Mouse (Mus musculus) heart, embryonic 12.5 days (tissue): ENCODE data around the gene Sept7. TPM values are rescaled to one million over a fixed set of nuclear protein-coding genes. Genes with fewer than 3 reads are reported as not detected.
"Not testable (repeated sequence)": the region's sequence is repeated elsewhere in the genome, so short reads cannot be mapped to it uniquely, and the experiment has no call there.

Source experiments
- ATAC-seq: fragments of 200-750 bp; cut with Nextera tagmentation; 2 replicates; pipeline ENCODE4 v1.8.0; 2017; ENCODE audit warnings: moderate TSS enrichment, moderate library complexity; ENCODE audit not compliant: insufficient number of reproducible peaks, low FRiP score
- H3K27ac ChIP-seq: fragments of 300-500 bp; sonication (generic); 2 replicates; pipeline ENCODE4 v1.5.1; 2016; ENCODE audit warnings: mild to moderate bottlenecking, moderate library complexity; ENCODE audit not compliant: poor library complexity, severe bottlenecking
- H3K27me3 ChIP-seq: fragments of 300-500 bp; sonication (generic); replicated peaks from 2 replicates; pipeline ENCODE4 v1.6.1; 2016; ENCODE audit warnings: mild to moderate bottlenecking, moderate library complexity
- H3K36me3 ChIP-seq: fragments of 300-500 bp; sonication (generic); 2 replicates; pipeline ENCODE4 v1.6.1; 2016; ENCODE audit warnings: mild to moderate bottlenecking, moderate library complexity
- H3K4me1 ChIP-seq: fragments of 300-500 bp; sonication (generic); replicated peaks from 2 replicates; pipeline ENCODE4 v1.6.1; 2016; ENCODE audit warnings: mild to moderate bottlenecking
- H3K4me2 ChIP-seq: fragments of 300-500 bp; sonication (generic); 2 replicates; pipeline ENCODE4 v1.6.1; 2016; ENCODE audit warnings: mild to moderate bottlenecking, moderate library complexity
- H3K4me3 ChIP-seq: fragments of 300-500 bp; sonication (generic); 2 replicates; pipeline ENCODE4 v1.5.1; 2016; ENCODE audit warnings: mild to moderate bottlenecking
- H3K9ac ChIP-seq: fragments of 300-500 bp; sonication (generic); 2 replicates; pipeline ENCODE4 v1.6.1; 2016; ENCODE audit warnings: mild to moderate bottlenecking, moderate library complexity
- H3K9me3 ChIP-seq: fragments of 300-500 bp; sonication (generic); replicated peaks from 2 replicates; pipeline ENCODE4 v1.6.1; 2016; ENCODE audit warnings: mild to moderate bottlenecking, moderate library complexity
- WGBS: fragments of 180-500 bp; shearing (Covaris S2); methylation state at CpG from one replicate; pipeline ENCODE4 v1.1.7; 2016; 5-methylcytosine and 5-hydroxymethylcytosine counted together
- polyA plus RNA-seq: library from polyadenylated mRNA; unstranded; fragments of >200 nt; fragmentation: Nextera tagmentation; extraction: Ambion mirVana; gene quantifications from 2 replicates; pipeline ENCODE4 v1.2.1, GENCODE M21; 2016

The Sept7 gene
- polyA plus RNA-seq, 1 experiment from 2014 or later, result 299 TPM

DNA sequence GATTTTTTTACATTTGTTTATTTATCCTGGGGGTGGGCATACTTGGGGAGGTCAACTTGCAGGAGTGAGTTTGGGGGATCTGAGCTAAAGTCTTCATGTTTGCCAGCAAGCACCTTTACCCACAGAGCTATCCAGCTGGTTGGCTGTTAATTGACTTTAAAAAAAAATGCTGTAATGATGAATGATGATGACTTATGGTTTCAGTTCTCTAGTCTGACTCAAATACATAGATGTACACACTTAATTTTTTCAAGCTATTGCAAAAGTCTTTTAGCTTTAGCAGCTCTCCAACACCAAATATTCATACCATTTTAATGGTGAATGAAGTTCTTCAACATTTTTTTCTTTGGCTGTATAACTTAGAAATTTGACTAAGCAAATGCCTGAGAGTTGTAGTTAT, 8.7 kb downstream of the Sept7 start:
- Histone ChIP-seq H3K27me3 (no peaks in the 10 kb centered on the region), H3K4me2 (no peak overlapping the region), H3K27ac (no peak overlapping the region), H3K9ac (no peak overlapping the region), H3K4me1 (peaks cover 6% of the 10 kb centered on the region; the same call in 1 of the 2 replicates), H3K4me3 (no peak overlapping the region), H3K36me3 (peaks cover 7% of the 10 kb centered on the region), H3K9me3 (no peaks in the 10 kb centered on the region)
- no peak for ATAC-seq

DNA sequence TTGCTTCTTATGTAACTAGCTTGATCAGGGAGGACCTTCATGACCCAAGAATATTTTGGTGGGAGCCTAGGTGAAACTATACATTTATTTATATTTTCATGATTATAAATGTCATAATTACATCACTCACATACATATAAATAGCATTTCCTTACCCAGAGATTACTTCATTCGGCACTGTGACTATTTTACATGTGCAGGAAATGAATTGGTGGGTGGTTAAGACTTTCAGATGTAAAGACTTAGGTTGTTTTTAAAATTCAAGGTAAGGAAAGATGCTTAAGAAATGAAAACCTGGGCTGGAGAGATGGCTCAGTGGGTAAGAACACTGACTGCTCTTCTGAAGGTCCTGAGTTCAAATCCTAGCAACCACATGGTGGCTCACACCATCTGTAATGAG, 9.8 kb downstream of the Sept7 start:
- Histone ChIP-seq H3K4me3 (no peak overlapping the region), H3K27ac (no peak overlapping the region), H3K36me3 (peaks cover 12% of the 10 kb centered on the region), H3K4me2 (no peak overlapping the region), H3K27me3 (no peaks in the 10 kb centered on the region), H3K4me1 (peaks cover 6% of the 10 kb centered on the region; the same call in 1 of the 2 replicates), H3K9ac (no peak overlapping the region), H3K9me3 (no peaks in the 10 kb centered on the region)
- 77% methylated on average over 1 of the region's 1 CpGs for WGBS
- no peak for ATAC-seq

DNA sequence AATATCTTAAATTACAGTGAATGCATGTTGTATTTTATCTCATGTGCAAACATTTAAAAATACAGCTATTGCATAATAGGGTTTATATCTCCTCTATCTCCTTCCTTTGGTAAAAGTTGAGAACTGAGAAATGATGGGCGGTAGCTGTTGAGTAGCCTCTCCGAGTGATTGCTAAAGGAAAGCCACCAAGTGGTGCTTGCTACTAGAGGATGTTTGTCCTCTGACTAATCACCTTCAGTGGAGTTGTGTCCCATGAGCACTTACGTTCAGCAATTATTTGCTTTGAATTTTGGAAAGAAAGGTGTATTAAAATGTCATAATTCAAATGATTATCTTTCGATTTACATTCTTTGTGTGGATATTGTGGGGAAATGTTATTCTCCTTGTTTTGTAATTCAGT, 13.6 kb downstream of the Sept7 start:
- 0 out of 2 replicates have a peak, but pooled peaks cover 3% of the 10 kb centered on the region for H3K4me1 ChIP-seq
- no peak overlapping the region for H3K27ac ChIP-seq
- peaks cover 33% of the 10 kb centered on the region for H3K36me3 ChIP-seq
- H3K9me3 ChIP-seq, result no peaks in the 10 kb centered on the region
- WGBS, result 90% methylated on average over 4 of the region's 4 CpGs
- no peak overlapping the region for H3K4me3 ChIP-seq
- H3K27me3 ChIP-seq, result no peaks in the 10 kb centered on the region
- no peak overlapping the region for H3K9ac ChIP-seq
- no peak for ATAC-seq
- H3K4me2 ChIP-seq, result no peak overlapping the region

DNA sequence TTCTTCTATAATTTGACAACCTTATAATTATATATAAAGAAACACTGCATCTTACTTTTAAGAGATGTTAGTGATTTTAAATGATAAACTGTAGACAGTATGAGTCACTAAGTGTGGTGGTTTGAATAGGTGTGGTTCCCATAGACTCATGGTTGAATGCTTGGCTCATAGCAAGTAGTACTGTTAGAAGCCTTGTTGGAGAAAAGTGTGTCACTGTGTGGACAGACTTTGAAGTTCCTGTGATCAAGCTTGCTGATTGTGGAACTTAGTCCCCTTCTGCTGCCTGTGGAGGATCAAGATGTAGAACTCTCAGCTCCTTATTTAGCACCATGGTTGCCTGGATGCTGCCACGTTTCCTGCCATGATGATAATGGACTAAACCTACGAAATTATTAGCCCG, 14.9 kb downstream of the Sept7 start:
- Histone ChIP-seq H3K27me3 (no peaks in the 10 kb centered on the region), H3K4me1 (0 out of 2 replicates have a peak, but pooled peaks cover 3% of the 10 kb centered on the region), H3K4me2 (no peak overlapping the region), H3K36me3 (peaks cover 40% of the 10 kb centered on the region), H3K9ac (no peak overlapping the region), H3K27ac (no peak overlapping the region), H3K9me3 (no peaks in the 10 kb centered on the region), H3K4me3 (no peak overlapping the region)
- WGBS, result 82% methylated on average over 3 of the region's 3 CpGs
- ATAC-seq, result no peak

DNA sequence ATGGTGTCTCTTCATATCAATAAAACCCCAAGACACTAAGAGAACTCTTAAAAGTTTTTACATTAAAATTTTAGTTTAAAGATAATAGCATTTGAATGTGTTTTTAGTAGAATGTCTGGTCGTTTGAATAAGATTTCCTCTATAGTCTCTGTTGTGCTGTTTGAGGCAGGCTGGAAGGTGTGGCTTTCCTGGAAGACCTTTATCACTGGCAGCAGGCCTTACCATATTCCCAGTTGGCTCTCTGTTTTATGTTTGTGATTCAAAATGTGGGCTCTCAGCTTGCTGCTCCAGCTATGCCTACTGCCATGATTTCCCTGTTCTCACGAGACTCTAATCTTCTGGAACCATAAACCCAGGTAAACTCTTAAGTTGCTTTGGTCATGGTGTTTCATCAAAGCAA, 15.3 kb downstream of the Sept7 start:
- Histone ChIP-seq H3K4me2 (no peak overlapping the region), H3K27ac (no peak overlapping the region), H3K4me3 (no peak overlapping the region), H3K9me3 (no peaks in the 10 kb centered on the region), H3K4me1 (no peaks in the 10 kb centered on the region), H3K9ac (no peak overlapping the region), H3K27me3 (no peaks in the 10 kb centered on the region), H3K36me3 (peaks cover 40% of the 10 kb centered on the region)
- no peak for ATAC-seq
- WGBS, result 68% methylated on average over 2 of the region's 2 CpGs

DNA sequence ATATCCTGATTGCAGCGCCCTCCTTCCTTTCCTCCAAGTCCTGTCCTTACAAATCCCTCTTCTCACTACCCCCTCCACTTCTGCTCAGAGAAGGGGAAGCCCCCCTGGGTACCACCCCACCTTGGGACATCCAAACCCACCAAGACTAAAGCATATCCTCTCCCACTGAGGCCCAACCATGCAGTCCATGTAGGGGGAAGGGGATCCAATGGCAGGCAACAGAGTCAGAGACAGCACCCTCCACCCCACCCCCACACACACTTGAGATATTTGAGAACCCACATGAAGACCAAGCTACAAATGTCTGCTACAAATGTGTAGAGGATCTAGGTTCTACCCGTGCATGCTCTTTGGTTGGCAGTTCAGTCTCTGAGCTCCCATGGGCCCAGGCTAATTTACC, 19.7 kb downstream of the Sept7 start:
- Histone ChIP-seq H3K4me1 (no peaks in the 10 kb centered on the region), H3K27me3 (no peaks in the 10 kb centered on the region), H3K36me3 (peaks cover 32% of the 10 kb centered on the region), H3K27ac (no peak overlapping the region), H3K4me3 (no peak overlapping the region), H3K4me2 (no peak overlapping the region), H3K9me3 (no peaks in the 10 kb centered on the region), H3K9ac (no peak overlapping the region)
- no peak for ATAC-seq
- 85% methylated on average over 2 of the region's 2 CpGs for WGBS

DNA sequence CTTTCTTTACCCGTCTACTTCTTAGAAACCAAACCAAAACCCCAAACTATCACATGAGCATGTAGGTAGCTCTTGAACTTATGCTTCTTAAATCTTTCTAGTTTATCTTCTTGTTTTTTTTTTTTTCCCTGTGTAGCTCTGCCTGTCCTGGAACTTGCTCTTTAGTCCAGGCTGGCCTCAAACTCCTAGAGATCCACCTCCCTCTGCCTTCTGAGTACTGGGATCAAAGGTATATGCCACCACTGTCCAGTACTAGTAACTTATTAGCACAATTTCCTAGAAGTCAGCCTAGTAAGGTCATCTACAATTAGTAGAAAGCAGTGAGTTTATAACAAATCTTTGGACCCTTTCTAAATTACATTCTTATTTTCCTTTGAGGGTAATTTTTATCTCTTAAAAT, 37.6 kb downstream of the Sept7 start:
- no peak overlapping the region for H3K9ac ChIP-seq

DNA sequence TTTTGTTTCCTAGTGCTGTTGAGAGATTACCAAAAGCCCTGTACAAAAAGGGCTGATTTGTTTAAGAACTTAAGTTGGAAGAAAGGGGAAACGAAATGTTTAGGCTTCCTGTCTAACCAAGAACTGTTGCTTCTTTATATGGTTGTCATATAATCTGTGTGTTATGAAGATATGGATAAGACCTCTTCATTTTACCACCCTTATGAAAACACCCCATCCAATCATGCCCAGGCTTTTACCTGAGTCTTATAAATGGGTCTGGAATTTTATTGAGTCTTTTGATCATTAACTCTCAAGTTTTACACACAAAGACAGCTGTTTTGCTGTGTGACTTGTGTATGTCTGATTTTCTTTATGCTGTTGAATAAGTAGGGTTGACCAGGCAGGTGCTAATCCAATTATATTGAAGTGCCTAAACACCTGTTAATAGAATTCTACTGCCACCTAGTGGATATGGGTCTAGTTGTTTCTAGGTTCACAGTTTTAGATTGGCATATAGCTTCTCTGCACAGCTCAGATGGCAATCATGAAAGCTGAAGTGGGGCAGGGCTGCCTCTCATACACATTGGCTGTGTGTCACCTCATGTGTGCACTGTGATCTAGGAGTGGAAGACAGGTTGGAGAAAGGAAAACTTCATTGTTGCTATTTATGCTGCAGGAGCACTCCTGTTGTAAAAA, 57.4 kb downstream of the Sept7 start:
- Histone ChIP-seq H3K4me1 (0 out of 2 replicates have a peak, but pooled peaks cover 2% of the 10 kb centered on the region), H3K4me2 (no peak overlapping the region), H3K9me3 (no peaks in the 10 kb centered on the region), H3K36me3 (peaks cover 30% of the 10 kb centered on the region), H3K9ac (no peak overlapping the region), H3K27me3 (no peaks in the 10 kb centered on the region), H3K4me3 (no peak overlapping the region), H3K27ac (no peak overlapping the region)
- ATAC-seq, result no peak
- WGBS, result 72% methylated on average over 1 of the region's 1 CpGs

More for the DNA sequence above, 37.6 kb downstream of the Sept7 start:
- 71% methylated on average over 1 of the region's 1 CpGs for WGBS
- no peak for ATAC-seq
- Histone ChIP-seq H3K36me3 (peaks cover 20% of the 10 kb centered on the region), H3K27ac (no peak overlapping the region), H3K4me2 (no peak overlapping the region), H3K4me3 (no peak overlapping the region), H3K27me3 (no peaks in the 10 kb centered on the region), H3K9me3 (no peaks in the 10 kb centered on the region), H3K4me1 (0 out of 2 replicates have a peak, but pooled peaks cover 3% of the 10 kb centered on the region)

DNA sequence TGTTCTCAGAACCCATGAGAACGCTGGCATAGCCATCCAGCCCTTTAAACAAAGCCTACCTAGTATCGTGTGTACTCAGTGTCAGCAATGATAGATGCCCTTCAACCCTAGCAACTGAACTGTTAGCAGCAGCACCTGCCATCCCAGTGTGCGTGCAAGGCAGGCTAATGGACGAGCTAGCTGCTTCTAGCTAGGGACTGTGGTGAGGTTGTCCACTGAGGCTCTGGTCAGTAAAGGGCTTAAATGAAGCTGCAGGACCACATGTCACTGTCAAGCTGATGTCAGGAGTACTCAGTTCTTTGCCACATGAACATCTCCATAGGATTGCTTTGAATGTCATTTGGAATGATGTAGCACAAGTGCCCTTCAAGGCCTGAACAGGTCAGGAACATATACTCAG, 62.1 kb downstream of the Sept7 start:
- 87% methylated on average over 4 of the region's 4 CpGs for WGBS
- no peaks in the 10 kb centered on the region for H3K27me3 ChIP-seq

DNA sequence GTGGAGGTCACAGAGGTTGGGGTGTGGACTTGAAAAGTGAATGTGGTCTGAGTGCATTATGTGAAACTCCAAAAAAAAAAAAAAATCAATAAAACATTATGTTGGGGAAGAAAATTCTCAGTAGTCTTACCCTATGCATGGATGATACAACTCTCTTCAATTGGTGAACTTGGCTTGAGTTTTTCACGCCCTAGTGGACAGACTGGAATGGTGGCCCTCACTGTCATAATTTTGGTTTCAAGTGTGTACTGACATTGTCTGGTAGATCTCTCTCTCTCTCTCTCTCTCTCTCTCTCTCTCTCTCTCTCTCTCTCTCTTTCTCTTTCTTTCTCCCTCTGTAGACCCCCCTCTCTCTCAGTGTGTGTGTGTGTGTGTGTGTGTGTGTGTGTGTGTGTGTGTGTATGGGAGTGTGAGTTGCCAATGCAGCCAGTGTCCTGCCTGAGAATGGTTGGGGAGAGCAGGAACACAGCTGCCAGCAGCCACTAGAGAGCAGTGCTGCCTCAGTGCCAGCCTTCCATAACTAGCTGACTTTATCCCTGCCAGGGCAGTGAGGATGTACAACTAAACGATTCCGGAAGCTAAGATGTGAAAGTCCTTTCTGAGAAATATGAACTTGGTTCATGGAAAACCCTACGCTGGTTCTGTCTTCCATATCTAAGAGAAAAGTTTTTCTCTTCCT, 65.7 kb downstream of the Sept7 start:
- no peak overlapping the region for H3K4me3 ChIP-seq
- H3K27me3 ChIP-seq, result no peaks in the 10 kb centered on the region
- no peak overlapping the region for H3K9ac ChIP-seq
- peaks cover 2% of the 10 kb centered on the region; the same call in 1 of the 2 replicates for H3K36me3 ChIP-seq
- peaks cover 13% of the 10 kb centered on the region; the same call in 1 of the 2 replicates for H3K4me1 ChIP-seq
- no peak overlapping the region for H3K27ac ChIP-seq
- H3K9me3 ChIP-seq, result no peaks in the 10 kb centered on the region
- 57% methylated on average over 4 of the region's 4 CpGs for WGBS
- no peak overlapping the region for H3K4me2 ChIP-seq
- ATAC-seq, result no peak; the same call in 1 of the 2 replicates

More for the DNA sequence above, 62.1 kb downstream of the Sept7 start:
- 0 out of 2 replicates have a peak, but pooled peaks cover 2% of the 10 kb centered on the region for H3K4me1 ChIP-seq
- H3K36me3 ChIP-seq, result peaks cover 15% of the 10 kb centered on the region
- H3K9me3 ChIP-seq, result no peaks in the 10 kb centered on the region
- H3K9ac ChIP-seq, result no peak overlapping the region
- H3K4me3 ChIP-seq, result no peak overlapping the region
- no peak overlapping the region for H3K27ac ChIP-seq
- no peak for ATAC-seq
- no peak overlapping the region for H3K4me2 ChIP-seq

DNA sequence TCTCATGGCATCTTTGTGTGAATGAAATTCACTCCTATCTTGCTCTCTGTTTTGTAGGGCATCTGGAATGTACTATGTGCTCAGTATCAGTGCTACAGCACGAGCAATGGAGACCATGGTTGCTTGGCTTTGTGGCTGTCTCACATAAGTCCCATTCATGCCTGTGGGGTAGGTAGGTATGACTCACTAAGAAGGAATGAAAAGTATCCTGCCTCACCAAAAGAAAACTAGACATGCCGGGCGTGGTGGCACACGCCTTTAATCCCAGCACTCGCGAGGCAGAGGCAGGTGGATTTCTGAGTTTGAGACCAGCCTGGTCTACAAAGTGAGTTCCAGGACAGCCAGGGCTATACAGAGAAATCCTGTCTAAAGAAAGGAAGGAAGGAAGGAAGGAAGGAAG, 67.4 kb downstream of the Sept7 start:
- not testable (repeated sequence) for H3K4me3 ChIP-seq, H3K27ac ChIP-seq, H3K9ac ChIP-seq, H3K4me2 ChIP-seq, H3K9me3 ChIP-seq, H3K27me3 ChIP-seq, H3K36me3 ChIP-seq, ATAC-seq
- 71% methylated on average over 6 of the region's 6 CpGs for WGBS
- peaks cover 11% of the 10 kb centered on the region; the same call in 1 of the 2 replicates for H3K4me1 ChIP-seq
